Mouse (Mus musculus) kidney, adult 2 months (tissue): ENCODE measurements at regions not wholly inside any gene's neighbourhood (a gene's known extent, or its start where the extent isn't known, plus 50 kb on each side); places are given as distances from the start of the nearest gene placed in this dataset.

Source experiments
- DNase-seq: peaks from one replicate; pipeline ENCODE4 v3.0.0; 2021
- H3K27ac ChIP-seq: fragments of 200-500 bp; 2 replicates; pipeline ENCODE4 v1.5.1; 2012; ENCODE audit warnings: low read depth, low read length, control low read depth, inconsistent platforms; ENCODE audit not compliant: insufficient read depth
- H3K27me3 ChIP-seq: fragments of 200-500 bp; replicated peaks from 2 replicates; pipeline ENCODE4 v1.6.1; 2012; ENCODE audit warnings: mild to moderate bottlenecking, moderate library complexity, low read length, inconsistent platforms; ENCODE audit not compliant: control insufficient read depth, insufficient read depth
- H3K36me3 ChIP-seq: fragments of 200-500 bp; 2 replicates; pipeline ENCODE4 v1.6.1; 2012; ENCODE audit warnings: mild to moderate bottlenecking, moderate library complexity, low read length, inconsistent platforms; ENCODE audit not compliant: control insufficient read depth, insufficient read depth
- H3K4me1 ChIP-seq: fragments of 200-500 bp; 2 replicates; pipeline ENCODE4 v1.6.1; 2011; ENCODE audit warnings: low read length; ENCODE audit not compliant: control insufficient read depth, insufficient read depth
- H3K4me3 ChIP-seq: fragments of 200-500 bp; 2 replicates; pipeline ENCODE4 v1.5.1; 2011; ENCODE audit warnings: mild to moderate bottlenecking, low read depth, low read length, control low read depth; ENCODE audit not compliant: insufficient read depth
- CTCF ChIP-seq: fragments of 200-500 bp; conservative IDR thresholded peaks from 2 replicates; pipeline ENCODE4 v1.5.1; 2011; ENCODE audit warnings: low read depth, mild to moderate bottlenecking, control low read depth, low read length, moderate library complexity, mixed read lengths; ENCODE audit not compliant: insufficient read depth, insufficient read length
- POLR2A ChIP-seq: fragments of 200-500 bp; IDR thresholded peaks from one replicate; pipeline ENCODE4 v1.6.1; 2011; ENCODE audit warnings: low read depth, low read length, control low read depth
- WGBS: fragments of 180-500 bp; shearing (Covaris S2); methylation state at CpG from one replicate; pipeline ENCODE4 v1.1.7; 2018; 5-methylcytosine and 5-hydroxymethylcytosine counted together

DNA sequence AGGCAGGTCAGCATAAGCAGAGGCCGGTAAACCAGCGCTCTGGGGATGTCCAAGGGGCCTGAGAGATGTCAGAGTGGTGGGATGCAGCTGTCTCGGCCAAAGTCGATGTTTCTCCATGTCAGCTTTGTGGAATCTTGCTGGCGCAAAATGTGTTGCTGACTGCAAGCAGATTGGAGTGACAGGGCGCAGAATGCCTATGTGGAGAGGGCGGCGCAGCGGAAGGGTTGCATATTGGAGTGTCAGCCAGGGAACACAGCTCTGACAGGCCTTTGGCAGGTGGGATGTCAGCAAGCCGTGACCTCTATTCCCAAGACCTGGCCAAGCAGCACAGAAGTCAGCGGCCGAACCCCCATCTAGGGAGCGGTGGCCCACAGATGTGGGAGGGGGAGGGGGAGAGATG is 153.1 kb upstream of the Csf3r start:
- Histone ChIP-seq H3K36me3 (no peaks in the 10 kb centered on the region), H3K27me3 (no peaks in the 10 kb centered on the region), H3K4me3 (no peak overlapping the region), H3K27ac (no peak overlapping the region), H3K4me1 (no peaks in the 10 kb centered on the region)
- no peak for TF ChIP-seq POLR2A
- TF ChIP-seq CTCF = no peak
- DNase-seq = no peak
- WGBS = 74% methylated on average over 13 of the region's 13 CpGs

DNA sequence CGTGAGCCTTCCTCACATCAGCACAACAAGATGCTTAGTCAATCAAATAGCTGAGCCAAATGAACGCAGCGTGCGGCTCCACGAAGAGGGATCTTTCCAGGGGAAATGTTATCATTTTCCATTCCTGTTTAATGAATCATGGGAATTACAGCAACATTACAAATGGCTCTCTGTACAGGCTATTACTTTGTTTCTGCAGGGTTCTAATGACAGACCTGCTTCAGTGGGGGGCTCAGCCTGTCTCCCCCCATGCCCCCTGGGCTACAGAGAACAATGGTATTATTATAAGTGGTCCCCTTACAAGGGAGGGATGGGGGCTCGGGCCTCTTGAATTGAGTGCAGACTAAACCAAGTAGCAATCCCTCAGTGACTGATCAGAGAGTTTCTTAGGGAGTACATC is 144.3 kb upstream of the Csf3r start:
- TF ChIP-seq POLR2A (no peak), CTCF (no peak)
- no peak for DNase-seq
- Histone ChIP-seq H3K4me1 (peaks cover 4% of the 10 kb centered on the region; the same call in 1 of the 2 replicates), H3K4me3 (no peak overlapping the region), H3K27me3 (no peaks in the 10 kb centered on the region), H3K27ac (no peak overlapping the region), H3K36me3 (no peaks in the 10 kb centered on the region)
- WGBS = 81% methylated on average over 6 of the region's 6 CpGs

DNA sequence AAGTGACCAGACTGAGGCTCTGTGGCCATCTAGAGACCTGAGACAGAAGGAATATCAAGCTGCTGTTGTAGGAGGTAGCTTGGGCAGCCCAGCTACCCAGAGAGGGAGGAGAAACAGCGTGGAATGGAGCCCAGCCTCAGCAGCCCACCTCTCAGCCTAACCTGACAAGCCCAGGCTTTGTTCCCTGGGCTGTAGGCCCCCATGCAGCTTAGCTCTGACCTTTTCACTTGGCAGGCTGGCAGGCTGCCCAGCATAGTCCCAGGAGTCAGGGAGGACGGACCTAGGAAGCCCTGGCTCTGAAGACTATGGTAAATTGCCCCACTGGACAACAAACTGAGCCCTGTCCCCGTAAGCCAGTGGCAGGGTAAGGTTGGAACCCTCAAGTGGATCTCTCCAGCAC is 141.8 kb upstream of the Csf3r start:
- H3K4me1 ChIP-seq = peaks cover 4% of the 10 kb centered on the region; the same call in 1 of the 2 replicates
- no peaks in the 10 kb centered on the region for H3K27me3 ChIP-seq
- WGBS = 27% methylated on average over 3 of the region's 3 CpGs
- H3K27ac ChIP-seq = no peak overlapping the region
- TF ChIP-seq CTCF (no peak), POLR2A (no peak)
- H3K36me3 ChIP-seq = no peaks in the 10 kb centered on the region
- DNase-seq = peak; percentile 63
- no peak overlapping the region for H3K4me3 ChIP-seq

DNA sequence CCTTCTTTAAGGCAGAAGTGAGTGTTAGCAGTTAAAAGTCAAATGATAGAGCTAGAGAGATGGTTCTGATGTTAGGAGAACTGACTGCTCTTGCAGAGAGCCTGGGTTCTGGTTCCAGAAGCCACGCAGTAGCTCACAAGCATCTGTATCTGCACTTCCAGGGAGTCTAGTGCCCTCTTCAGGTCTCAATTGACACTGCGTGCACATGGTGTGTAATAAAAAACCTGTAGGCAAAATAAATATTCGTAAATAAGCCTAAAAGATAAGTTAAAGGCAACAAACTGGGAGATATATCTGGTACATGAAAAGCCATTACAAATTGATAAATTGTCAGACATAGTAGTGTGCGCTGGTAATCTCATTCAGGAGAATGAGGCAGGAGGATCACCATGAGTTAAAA is 133.8 kb upstream of the Csf3r start:
- no peak for DNase-seq
- WGBS = 66% methylated on average over 4 of the region's 4 CpGs
- H3K36me3 ChIP-seq = no peaks in the 10 kb centered on the region
- H3K27me3 ChIP-seq = no peaks in the 10 kb centered on the region
- no peak overlapping the region for H3K27ac ChIP-seq
- H3K4me3 ChIP-seq = no peak overlapping the region
- TF ChIP-seq POLR2A (no peak), CTCF (0 out of 2 replicates have a peak, but pooled peaks have one; percentile 15)
- H3K4me1 ChIP-seq = no peaks in the 10 kb centered on the region

DNA sequence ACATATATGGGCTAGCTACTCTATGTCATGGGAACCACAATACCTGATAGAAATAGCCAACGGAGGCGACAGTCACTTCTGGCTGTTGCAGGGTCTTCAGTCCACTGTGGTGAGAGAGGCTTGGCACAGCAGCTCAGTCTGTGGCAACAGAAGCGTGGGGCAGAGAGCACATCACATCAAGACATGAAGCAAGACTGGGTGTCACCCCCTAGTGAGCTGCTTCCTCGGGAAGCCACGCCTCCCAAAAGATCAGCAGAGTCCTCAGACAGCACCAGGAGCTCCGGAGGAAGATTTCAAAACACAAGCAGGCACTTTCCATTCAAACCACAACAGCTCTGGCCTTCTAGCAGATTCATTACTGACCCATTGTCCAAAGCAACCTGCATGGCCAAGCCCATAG is 131.2 kb upstream of the Csf3r start:
- Histone ChIP-seq H3K4me1 (no peaks in the 10 kb centered on the region; the same call in 1 of the 2 replicates), H3K4me3 (no peak overlapping the region), H3K27ac (no peak overlapping the region), H3K27me3 (no peaks in the 10 kb centered on the region), H3K36me3 (no peaks in the 10 kb centered on the region)
- DNase-seq = no peak
- TF ChIP-seq CTCF (no peak), POLR2A (no peak)
- WGBS = 73% methylated on average over 6 of the region's 6 CpGs

DNA sequence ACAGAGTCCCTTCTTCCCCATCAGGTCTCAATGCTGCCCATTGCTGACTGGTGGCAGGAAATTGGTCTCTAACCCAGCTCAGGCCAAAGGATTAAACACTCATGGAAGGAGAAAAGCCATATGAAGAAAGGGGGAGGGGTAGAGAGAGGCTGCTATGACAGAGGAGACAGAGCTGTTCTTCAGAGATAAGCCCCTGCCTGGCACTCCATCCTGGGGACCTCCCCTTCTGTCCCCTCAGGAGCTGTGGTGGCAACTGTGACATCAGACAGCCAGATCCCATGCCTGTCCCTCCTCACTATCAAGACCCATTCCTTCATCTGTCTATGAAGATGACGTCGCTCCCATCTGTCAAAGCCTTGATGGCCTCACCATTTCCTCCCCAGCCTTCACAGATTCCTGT is 126.6 kb upstream of the Csf3r start:
- DNase-seq = no peak
- Histone ChIP-seq H3K27me3 (no peaks in the 10 kb centered on the region), H3K36me3 (no peaks in the 10 kb centered on the region), H3K27ac (no peak overlapping the region), H3K4me1 (no peaks in the 10 kb centered on the region; the same call in 1 of the 2 replicates), H3K4me3 (no peak overlapping the region)
- TF ChIP-seq POLR2A = no peak
- TF ChIP-seq CTCF = no peak
- 89% methylated on average over 2 of the region's 2 CpGs for WGBS

DNA sequence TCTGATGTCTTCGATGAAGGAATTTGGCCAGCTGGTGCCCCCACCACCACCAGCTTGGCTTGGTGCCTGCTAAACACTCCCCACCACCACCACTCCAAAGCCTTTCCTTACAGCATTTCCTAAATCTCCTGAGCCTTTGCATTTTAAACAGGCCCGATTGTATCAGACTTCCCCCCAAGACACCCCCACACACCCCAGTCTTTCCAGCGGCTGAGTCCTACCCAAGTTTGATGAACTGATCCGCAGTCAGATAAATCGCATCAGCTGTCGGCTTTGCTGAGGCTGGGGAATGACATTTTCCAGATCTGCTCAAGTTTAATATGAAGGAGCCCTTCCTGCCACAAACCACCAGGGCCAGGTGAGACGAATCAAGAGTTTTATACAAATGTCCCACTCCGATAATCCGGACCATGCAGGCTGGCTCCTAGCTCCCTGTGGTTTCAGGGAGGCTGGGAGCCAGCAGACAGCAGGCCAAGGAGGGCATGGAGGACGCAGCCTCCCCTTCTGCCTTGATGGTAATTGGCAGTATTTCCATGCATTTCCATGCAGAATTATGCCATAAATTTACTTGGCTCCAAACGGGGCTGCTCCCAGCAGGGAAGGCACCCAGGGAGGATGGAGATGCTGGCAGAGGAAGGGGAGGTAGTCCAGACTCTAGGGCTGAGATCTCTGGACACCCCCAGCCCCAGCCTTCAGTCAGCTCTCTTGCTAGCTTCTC is 125.6 kb upstream of the Csf3r start:
- Histone ChIP-seq H3K27ac (no peak overlapping the region), H3K27me3 (no peaks in the 10 kb centered on the region), H3K4me1 (no peaks in the 10 kb centered on the region; the same call in 1 of the 2 replicates), H3K4me3 (no peak overlapping the region), H3K36me3 (no peaks in the 10 kb centered on the region)
- DNase-seq = no peak
- no peak for TF ChIP-seq CTCF
- TF ChIP-seq POLR2A = no peak
- WGBS = 61% methylated on average over 11 of the region's 11 CpGs
